Mouse (Mus musculus): ENCODE results near the gene Sh3tc1.

DNA sequence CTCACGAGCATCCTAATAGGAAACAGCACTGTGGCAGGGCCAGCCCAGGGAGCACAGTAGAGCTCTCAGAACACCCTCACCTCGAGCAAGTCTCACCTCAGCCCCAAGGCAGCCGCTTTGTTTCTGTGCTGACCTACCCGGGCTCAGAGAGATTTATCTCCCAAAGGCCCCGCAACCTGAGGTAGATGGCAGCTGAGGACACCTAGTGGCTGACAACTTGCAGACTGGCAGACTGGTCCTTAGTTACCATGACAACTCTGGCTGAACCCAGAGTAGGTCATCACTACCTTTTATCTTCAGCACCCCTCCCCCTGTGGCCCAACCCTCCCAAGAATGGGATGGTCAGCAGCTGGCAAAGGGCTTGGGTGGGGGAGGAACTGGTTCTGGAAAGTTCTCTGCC is 44.0 kb downstream of the Sh3tc1 start:
- TF ChIP-seq CTCF (IDR thresholded peaks at IDR 0.05; ENCODE audit: borderline replicate concordance, control insufficient read depth, extremely low read depth, insufficient read depth, low read length, poor library complexity) = no peak
- TF ChIP-seq POLR2A (IDR thresholded peaks at IDR 0.05; ENCODE audit: control insufficient read depth, extremely low read depth, insufficient read depth, low read length, poor library complexity) = no peak
